Mouse (Mus musculus) ovary, postnatal 36 days (tissue): ENCODE measurements around the gene 4932438H23Rik.

Experiments
- DNase-seq: peaks from one replicate; pipeline ENCODE4 v3.0.0; 2022; ENCODE audit warnings: low spot score, mixed read lengths

4932438H23Rik gene

DNA sequence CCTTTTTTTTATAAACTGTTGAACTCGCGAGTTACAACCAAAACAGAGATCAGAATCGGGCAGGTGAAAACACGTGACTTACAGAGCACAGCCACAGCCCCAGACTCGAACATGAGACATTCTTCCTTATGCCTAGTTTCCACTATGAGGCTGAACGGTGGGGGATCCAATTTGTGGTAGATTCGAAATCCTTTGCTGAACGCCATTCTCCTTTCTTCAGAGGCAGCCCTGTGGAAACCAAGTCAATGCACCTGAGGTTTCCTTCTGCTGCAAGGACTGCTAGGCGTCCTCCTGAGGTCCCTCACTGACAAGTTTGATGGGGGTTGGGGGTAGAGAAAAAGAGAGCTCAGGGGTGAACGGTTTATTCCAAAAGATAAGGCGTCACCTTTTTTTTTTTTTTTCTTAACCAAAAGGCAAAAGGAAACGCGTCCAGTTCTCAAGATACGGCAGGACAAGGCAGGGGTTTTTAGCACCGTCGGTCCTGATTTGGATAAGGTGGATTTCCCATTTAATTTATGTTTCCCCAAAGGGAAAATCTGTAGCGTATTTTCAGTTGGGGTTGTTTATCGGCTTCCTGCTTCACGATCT, 84.9 kb downstream of the 4932438H23Rik start:
- no peak for DNase-seq

DNA sequence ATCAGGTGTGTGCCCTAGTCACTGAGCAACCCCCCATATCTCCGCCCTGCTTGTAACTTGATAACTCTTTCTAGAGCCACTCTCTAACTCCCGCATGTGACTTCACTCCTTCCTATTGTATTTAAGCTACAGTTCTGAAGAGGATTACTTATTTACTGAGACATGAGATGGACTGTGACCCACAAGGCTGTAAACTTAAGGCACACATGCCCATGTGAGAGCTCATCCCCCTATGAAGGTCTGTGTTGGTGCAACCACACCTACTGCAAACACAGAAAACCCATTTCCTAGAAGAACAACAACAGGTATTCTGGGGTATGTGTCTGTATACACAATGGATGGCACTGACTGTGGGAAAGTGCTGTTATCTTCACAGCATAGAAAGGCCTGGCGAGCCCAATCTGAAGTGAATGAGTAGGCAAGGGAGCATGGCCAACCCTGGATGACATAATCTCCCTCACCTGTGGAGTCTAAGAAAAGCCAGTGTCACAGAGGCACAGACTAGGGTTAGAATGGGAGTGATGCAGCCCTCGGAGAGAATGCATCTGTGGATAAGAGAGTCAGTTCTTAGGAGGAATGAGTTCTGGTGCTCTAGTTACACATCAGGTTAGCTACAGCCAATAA, 89.9 kb downstream of the 4932438H23Rik start:
- DNase-seq = no peak
